Mouse (Mus musculus) olfactory bulb, adult 2 months (tissue): ENCODE measurements around the gene Kpna3.

Source experiments
- CTCF ChIP-seq: fragments of 200-500 bp; IDR thresholded peaks from 2 replicates; pipeline ENCODE4 v1.5.1; 2012; ENCODE audit warnings: low read depth, mild to moderate bottlenecking, low read length, moderate library complexity; ENCODE audit not compliant: insufficient read depth
- POLR2A ChIP-seq: fragments of 200-500 bp; IDR thresholded peaks from 2 replicates; pipeline ENCODE4 v1.6.1; 2012; ENCODE audit warnings: mild to moderate bottlenecking, low read depth, low read length, moderate library complexity; ENCODE audit not compliant: insufficient read depth

DNA sequence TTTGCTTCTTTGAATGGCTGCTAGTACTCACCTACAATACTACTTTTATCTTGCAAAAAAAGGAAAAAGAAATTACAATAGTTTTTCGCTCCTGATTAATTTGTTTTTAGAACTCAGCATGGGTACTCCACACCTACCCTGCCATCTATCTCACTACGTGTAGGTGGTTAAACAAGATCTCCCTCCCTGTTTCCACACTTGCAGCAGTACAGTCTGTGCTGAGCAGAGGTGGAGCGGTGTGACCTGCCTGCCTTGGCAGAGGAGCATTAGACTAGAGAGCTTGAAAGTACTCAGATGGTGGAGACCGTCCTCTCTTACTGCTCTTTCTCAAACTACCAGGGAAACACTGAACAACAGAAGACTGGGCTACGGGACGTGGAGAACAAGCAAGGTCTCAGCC is 44.9 kb downstream of the Kpna3 start:
- TF ChIP-seq CTCF (no peak), POLR2A (no peak)
